Mouse (Mus musculus) neural tube, embryonic 13.5 days (tissue): ENCODE measurements around the gene Magi2. TPM values are rescaled to one million over a fixed set of nuclear protein-coding genes. Genes with fewer than 3 reads are reported as not detected.
A peak's percentile ranks its signal among the peaks of the same experiment; 100 is the strongest.

Experiments
- ATAC-seq: fragments of 200-750 bp; cut with Nextera tagmentation; 2 replicates; pipeline ENCODE4 v1.8.0; 2017; ENCODE audit warnings: low read depth, mild to moderate bottlenecking, moderate TSS enrichment, moderate library complexity
- H3K27ac ChIP-seq: fragments of 300-500 bp; sonication (generic); replicated peaks from 2 replicates; pipeline ENCODE4 v1.5.1; 2015; ENCODE audit warnings: moderate library complexity, mild to moderate bottlenecking, inconsistent platforms
- H3K27me3 ChIP-seq: fragments of 300-500 bp; sonication (generic); 2 replicates; pipeline ENCODE4 v1.6.1; 2015; ENCODE audit warnings: mild to moderate bottlenecking, inconsistent platforms
- H3K36me3 ChIP-seq: fragments of 300-500 bp; sonication (generic); 2 replicates; pipeline ENCODE4 v1.6.1; 2015; ENCODE audit warnings: mild to moderate bottlenecking, inconsistent platforms
- H3K4me1 ChIP-seq: fragments of 300-500 bp; sonication (generic); replicated peaks from 2 replicates; pipeline ENCODE4 v1.6.1; 2015; ENCODE audit warnings: inconsistent platforms
- H3K4me2 ChIP-seq: fragments of 300-500 bp; sonication (generic); 2 replicates; pipeline ENCODE4 v1.6.1; 2015; ENCODE audit warnings: inconsistent platforms, mild to moderate bottlenecking, moderate library complexity
- H3K4me3 ChIP-seq: fragments of 300-500 bp; sonication (generic); 2 replicates; pipeline ENCODE4 v1.5.1; 2015; ENCODE audit warnings: mild to moderate bottlenecking, inconsistent platforms
- H3K9ac ChIP-seq: fragments of 300-500 bp; sonication (generic); 2 replicates; pipeline ENCODE4 v1.6.1; 2015; ENCODE audit warnings: moderate library complexity, mild to moderate bottlenecking, inconsistent platforms
- H3K9me3 ChIP-seq: fragments of 300-500 bp; sonication (generic); 2 replicates; pipeline ENCODE4 v1.6.1; 2016; ENCODE audit warnings: inconsistent platforms
- WGBS: fragments of 180-500 bp; shearing (Covaris S2); methylation state at CpG from one replicate; pipeline ENCODE4 v1.1.7; 2015; 5-methylcytosine and 5-hydroxymethylcytosine counted together
- polyA plus RNA-seq: library from polyadenylated mRNA; unstranded; fragments of >200 nt; fragmentation: Nextera tagmentation; extraction: Ambion mirVana; gene quantifications from 2 replicates; pipeline ENCODE4 v1.2.1, GENCODE M21; 2015

Magi2 gene
- polyA plus RNA-seq = 20.5 and 23.1 TPM in 2 replicates

DNA sequence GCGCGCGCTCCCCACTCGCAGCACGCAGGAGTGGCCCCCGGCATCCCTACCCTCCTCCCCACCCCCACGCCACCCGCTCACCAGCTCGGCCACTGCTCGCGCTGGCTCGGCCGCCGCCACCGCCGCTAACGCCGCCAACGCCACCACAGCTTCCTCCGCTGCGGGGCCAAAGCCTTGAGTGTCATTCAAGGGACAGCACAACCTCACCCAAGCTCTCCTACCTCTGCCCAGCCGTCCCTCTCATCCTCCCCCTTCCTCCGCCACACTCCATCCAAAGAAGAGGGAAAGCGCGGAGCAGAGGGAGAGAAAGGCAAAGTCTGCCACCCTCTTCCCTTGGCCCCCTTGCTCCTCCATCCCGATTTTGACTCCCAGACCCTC, at the start of gene Magi2:
Gene Magi2, plus strand, starts transcription at position 171 of the 378 bp plus-strand sequence.
- peak within 1 kb of the TSS; percentile 81 for H3K27ac ChIP-seq
- H3K9me3 ChIP-seq = no peaks in the 10 kb centered on the region
- no peaks in the 10 kb centered on the region for H3K27me3 ChIP-seq
- peak within 1 kb of the TSS; percentile 96 for H3K4me2 ChIP-seq
- no peak; the same call in 1 of the 2 replicates for ATAC-seq
- under 1% methylated on average over 25 of the region's 26 CpGs for WGBS
- peak within 1 kb of the TSS; percentile 73 for H3K4me3 ChIP-seq
- H3K4me1 ChIP-seq = peaks cover 19% of the 10 kb centered on the region
- H3K9ac ChIP-seq = peak within 1 kb of the TSS; percentile 80
- H3K36me3 ChIP-seq = no peaks in the 10 kb centered on the region

- ATAC-seq = no peak
- Histone ChIP-seq H3K27me3 (no peaks in the 10 kb centered on the region), H3K4me1 (no peaks in the 10 kb centered on the region), H3K27ac (no peak overlapping the region), H3K4me3 (no peak overlapping the region), H3K36me3 (no peaks in the 10 kb centered on the region), H3K9me3 (no peaks in the 10 kb centered on the region), H3K9ac (no peak overlapping the region), H3K4me2 (no peak overlapping the region)
- WGBS = 84% methylated on average over 6 of the region's 6 CpGs
These were observed 48.2 kb upstream of the Magi2 start for GRCm38 (mm10) chr5:19178594-19178993.

- no peak overlapping the region for H3K4me3 ChIP-seq
- H3K27ac ChIP-seq = no peak overlapping the region
- 97% methylated on average over 2 of the region's 2 CpGs for WGBS
- H3K4me1 ChIP-seq = no peaks in the 10 kb centered on the region
- no peak overlapping the region for H3K4me2 ChIP-seq
- no peaks in the 10 kb centered on the region for H3K9me3 ChIP-seq
- no peaks in the 10 kb centered on the region for H3K36me3 ChIP-seq
- H3K27me3 ChIP-seq = no peaks in the 10 kb centered on the region
- ATAC-seq = no peak
- no peak overlapping the region for H3K9ac ChIP-seq
These were observed 40.7 kb upstream of the Magi2 start for GRCm38 (mm10) chr5:19186175-19186574.

- no peaks in the 10 kb centered on the region for H3K36me3 ChIP-seq
- H3K4me3 ChIP-seq = no peak overlapping the region
- H3K27ac ChIP-seq = no peak overlapping the region
- no peak overlapping the region for H3K4me2 ChIP-seq
- no peaks in the 10 kb centered on the region for H3K4me1 ChIP-seq
- no peak overlapping the region for H3K9ac ChIP-seq
- H3K9me3 ChIP-seq = no peaks in the 10 kb centered on the region
- no peak for ATAC-seq
- 82% methylated on average over 3 of the region's 3 CpGs for whole genome bisulfite sequencing
- H3K27me3 ChIP-seq = no peaks in the 10 kb centered on the region
These were observed 15.2 kb upstream of the Magi2 start for GRCm38 (mm10) chr5:19211665-19212064.

GRCm38 (mm10) chr5:19226144-19226865, 531 bp upstream of the Magi2 start:
- no peaks in the 10 kb centered on the region for H3K9me3 ChIP-seq
- ATAC-seq = peak; percentile 98
- WGBS = under 1% methylated on average over 39 of the region's 51 CpGs

GRCm38 (mm10) chr5:19227281-19227680, 445 bp downstream of the Magi2 start:
- Histone ChIP-seq H3K27ac (peak overlapping the region; percentile 81), H3K4me1 (peaks cover 19% of the 10 kb centered on the region), H3K9me3 (no peaks in the 10 kb centered on the region), H3K27me3 (no peaks in the 10 kb centered on the region), H3K4me3 (peak overlapping the region; percentile 73), H3K4me2 (peak overlapping the region; percentile 96), H3K36me3 (no peaks in the 10 kb centered on the region), H3K9ac (peak overlapping the region; percentile 80)
- WGBS = under 1% methylated on average over 21 of the region's 21 CpGs
- peak; percentile 11; the same call in 1 of the 2 replicates for ATAC-seq

More at GRCm38 (mm10) chr5:19226144-19226865, 531 bp upstream of the Magi2 start:
- Histone ChIP-seq H3K9ac (peak overlapping the region; percentile 80), H3K36me3 (no peaks in the 10 kb centered on the region), H3K4me2 (peak overlapping the region; percentile 96), H3K4me1 (peaks cover 19% of the 10 kb centered on the region), H3K27ac (peak overlapping the region; percentile 81), H3K4me3 (peak overlapping the region; percentile 73), H3K27me3 (no peaks in the 10 kb centered on the region)

GRCm38 (mm10) chr5:19227791-19228331, 1.0 kb downstream of the Magi2 start:
- Histone ChIP-seq H3K9ac (peak overlapping the region; percentile 80), H3K4me1 (peaks cover 19% of the 10 kb centered on the region), H3K36me3 (no peaks in the 10 kb centered on the region), H3K4me3 (peak overlapping the region; percentile 73), H3K9me3 (no peaks in the 10 kb centered on the region), H3K27ac (no peak overlapping the region), H3K27me3 (no peaks in the 10 kb centered on the region), H3K4me2 (peak overlapping the region; percentile 96)
- WGBS = under 1% methylated on average over 14 of the region's 14 CpGs
- no peak for ATAC-seq

DNA sequence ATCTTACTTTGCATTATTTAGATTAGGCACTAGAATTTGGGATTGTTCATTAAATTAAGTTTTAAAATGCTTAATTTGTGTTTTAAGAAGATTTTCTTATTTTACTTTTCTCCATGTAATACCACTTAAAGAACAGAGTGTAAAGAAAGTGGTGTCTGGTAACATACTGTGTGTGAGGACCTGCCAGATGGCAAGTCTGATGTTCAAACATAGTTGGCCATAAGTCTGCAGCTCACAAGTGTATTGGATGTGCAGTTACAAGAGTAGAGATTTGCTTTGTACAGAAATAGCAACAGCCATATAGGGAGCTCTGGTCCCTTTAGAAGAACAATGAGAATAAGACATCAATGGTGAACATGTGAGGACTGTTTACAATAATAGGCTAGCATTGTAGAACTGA, 15.0 kb downstream of the Magi2 start:
- H3K36me3 ChIP-seq = no peaks in the 10 kb centered on the region
- H3K4me1 ChIP-seq = no peaks in the 10 kb centered on the region
- no peak overlapping the region for H3K4me2 ChIP-seq
- H3K4me3 ChIP-seq = no peak overlapping the region
- H3K27ac ChIP-seq = no peak overlapping the region
- H3K9me3 ChIP-seq = no peaks in the 10 kb centered on the region
- no peaks in the 10 kb centered on the region for H3K27me3 ChIP-seq
- ATAC-seq = no peak
- no peak overlapping the region for H3K9ac ChIP-seq

- Histone ChIP-seq H3K36me3 (no peaks in the 10 kb centered on the region), H3K4me2 (no peak overlapping the region), H3K27ac (no peak overlapping the region), H3K9me3 (no peaks in the 10 kb centered on the region), H3K4me3 (no peak overlapping the region), H3K4me1 (no peaks in the 10 kb centered on the region), H3K27me3 (no peaks in the 10 kb centered on the region), H3K9ac (no peak overlapping the region)
- ATAC-seq = no peak
- WGBS = 66% methylated on average over 2 of the region's 2 CpGs
These were observed 19.6 kb downstream of the Magi2 start for GRCm38 (mm10) chr5:19246426-19246825.

DNA sequence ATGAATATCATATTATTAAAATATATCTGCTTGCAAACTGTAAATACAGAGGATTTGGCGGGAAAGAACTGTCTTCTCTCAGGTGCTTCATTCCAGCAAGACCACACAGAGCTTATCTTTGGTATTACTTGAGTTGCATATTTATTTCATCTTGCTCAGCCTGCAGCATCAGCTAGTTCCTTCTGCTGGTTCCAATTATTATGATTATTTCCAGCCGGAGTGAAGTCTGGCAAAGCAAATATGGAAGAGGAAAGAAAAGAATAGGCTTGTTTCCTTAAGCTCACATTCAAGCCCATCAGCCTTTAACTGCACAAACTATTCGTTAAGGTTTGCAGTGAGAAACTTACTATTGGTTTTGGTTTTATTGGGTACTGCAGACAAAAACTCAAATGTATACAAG, 20.4 kb downstream of the Magi2 start:
- Histone ChIP-seq H3K4me1 (no peaks in the 10 kb centered on the region), H3K27me3 (no peaks in the 10 kb centered on the region), H3K4me3 (no peak overlapping the region), H3K9ac (no peak overlapping the region), H3K9me3 (no peaks in the 10 kb centered on the region), H3K27ac (no peak overlapping the region), H3K36me3 (no peaks in the 10 kb centered on the region), H3K4me2 (no peak overlapping the region)
- WGBS = 78% methylated on average over 3 of the region's 3 CpGs
- ATAC-seq = no peak

DNA sequence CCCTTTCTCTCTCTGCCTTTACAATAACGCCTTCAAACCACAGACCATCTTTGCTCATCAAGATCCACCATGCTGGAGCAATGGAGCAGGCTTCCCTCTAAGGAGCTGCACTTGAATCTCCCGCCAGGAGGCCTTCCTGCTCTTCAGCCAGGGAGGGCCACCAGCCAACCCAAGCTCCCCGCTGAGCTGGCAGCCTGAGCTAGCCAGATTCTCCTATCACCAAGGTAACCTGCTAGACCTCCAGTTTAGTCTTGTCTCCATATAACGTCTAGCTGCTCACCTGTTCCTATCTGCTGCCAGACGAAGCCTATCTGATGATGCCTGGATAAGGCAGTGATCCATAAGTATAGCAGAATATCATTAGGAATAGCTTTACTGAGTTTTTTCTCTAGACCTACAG, 36.0 kb downstream of the Magi2 start:
- Histone ChIP-seq H3K4me3 (no peak overlapping the region), H3K27ac (no peak overlapping the region), H3K27me3 (no peaks in the 10 kb centered on the region), H3K4me1 (no peaks in the 10 kb centered on the region), H3K9ac (no peak overlapping the region), H3K4me2 (no peak overlapping the region), H3K36me3 (no peaks in the 10 kb centered on the region), H3K9me3 (no peaks in the 10 kb centered on the region)
- 57% methylated on average over 5 of the region's 5 CpGs for WGBS
- ATAC-seq = no peak

- Histone ChIP-seq H3K4me3 (no peak overlapping the region), H3K9me3 (no peaks in the 10 kb centered on the region), H3K27me3 (no peaks in the 10 kb centered on the region), H3K4me2 (no peak overlapping the region), H3K4me1 (no peaks in the 10 kb centered on the region), H3K36me3 (no peaks in the 10 kb centered on the region), H3K27ac (no peak overlapping the region), H3K9ac (no peak overlapping the region)
- WGBS = 61% methylated on average over 2 of the region's 2 CpGs
- ATAC-seq = no peak
These were observed 37.8 kb downstream of the Magi2 start for GRCm38 (mm10) chr5:19264627-19265026.

DNA sequence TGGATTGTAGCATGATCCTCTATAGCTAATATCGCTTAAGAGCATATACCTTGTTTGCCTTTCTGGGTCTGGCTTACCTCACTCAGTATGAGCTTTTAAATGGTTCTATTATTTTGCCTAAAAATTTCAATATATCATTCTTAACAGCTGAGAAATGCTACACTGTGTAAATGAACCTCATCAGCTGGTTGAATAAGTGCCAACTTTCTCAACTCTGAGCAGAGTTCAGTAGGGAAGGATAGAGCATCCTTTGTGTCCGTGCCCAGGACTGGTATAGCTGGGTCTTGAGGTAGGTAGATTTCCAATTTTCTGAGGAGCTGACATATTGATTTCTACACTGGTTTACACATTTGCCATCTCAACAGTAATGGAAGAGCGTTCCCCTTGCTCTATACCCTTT, 65.7 kb downstream of the Magi2 start:
- ATAC-seq = no peak
- Histone ChIP-seq H3K27ac (no peak overlapping the region), H3K4me2 (no peak overlapping the region), H3K9ac (no peak overlapping the region), H3K4me3 (no peak overlapping the region), H3K27me3 (no peaks in the 10 kb centered on the region), H3K4me1 (no peaks in the 10 kb centered on the region), H3K9me3 (no peaks in the 10 kb centered on the region), H3K36me3 (no peaks in the 10 kb centered on the region)
- WGBS = 92% methylated on average over 3 of the region's 3 CpGs
